In genomic region chr10:42952046-42952420, GRCm38 (mm10) we compare ENCODE assay signal across 13 mouse cellular contexts.
A peak's percentile ranks its signal among the peaks of the same experiment; 100 is the strongest.
DNase-seq lines count a peak whose midpoint lies in the region; ATAC-seq and TF ChIP-seq lines count a peak whose summit lies in the region.
"Had no signal": no experiment of that assay in that cellular context is flagged by ENCODE, and none has a peak within 500 bp of the region (broad histone marks: within the 10 kb centered on the region; RNA-seq: fewer than 3 reads in every experiment).

No protein-coding gene starts in this region.

- TF ChIP-seq CTCF in hindbrain, postnatal 0 days (IDR thresholded peaks at IDR 0.05; ENCODE audit: low read depth): no peak
- no peak for TF ChIP-seq CTCF in cerebellum, adult 2 months (IDR thresholded peaks at IDR 0.05; ENCODE audit: borderline replicate concordance, insufficient read depth, low read depth, low read length)

- no peaks in the 10 kb centered on the region for H3K9me3 ChIP-seq in hindbrain, embryonic 11.5 days (ENCODE audit: control insufficient read depth, low read length)
- no peaks in the 10 kb centered on the region for H3K9me3 ChIP-seq in hindbrain, postnatal 0 days (ENCODE audit: low read length)
- H3K9me3 ChIP-seq: forebrain, embryonic 13.5 days; neural tube, embryonic 12.5 days had no signal

- H3K4me3 ChIP-seq in hindbrain, embryonic 11.5 days (ENCODE audit: low read depth, low read length): no peak overlapping the region
- no peak overlapping the region for H3K4me3 ChIP-seq in hindbrain, postnatal 0 days (ENCODE audit: low read length)
- H3K4me3 ChIP-seq in cerebellum, adult 2 months (replicated peaks; ENCODE audit: insufficient read depth, low read depth, low read length): no peak overlapping the region
- H3K4me3 ChIP-seq: forebrain, embryonic 13.5 days; midbrain, embryonic 12.5 days; neural tube, embryonic 12.5 days had no signal

- H3K27ac ChIP-seq in hindbrain, embryonic 11.5 days (ENCODE audit: low read depth, low read length): peak overlapping the region; percentile 60
- no peak overlapping the region for H3K27ac ChIP-seq in hindbrain, postnatal 0 days
- no peak overlapping the region for H3K27ac ChIP-seq in cerebellum, adult 2 months (ENCODE audit: insufficient read depth, low read length)
- H3K27ac ChIP-seq: forebrain, embryonic 13.5 days; midbrain, embryonic 12.5 days; neural tube, embryonic 12.5 days had no signal

- H3K4me1 ChIP-seq in hindbrain, embryonic 11.5 days (replicated peaks; ENCODE audit: control insufficient read depth, insufficient read depth, low read length): peaks cover 2% of the 10 kb centered on the region; the same call in 1 of the 2 replicates
- no peaks in the 10 kb centered on the region for H3K4me1 ChIP-seq in hindbrain, postnatal 0 days (ENCODE audit: insufficient read depth, low read length)
- no peaks in the 10 kb centered on the region for H3K4me1 ChIP-seq in cerebellum, adult 2 months (ENCODE audit: control insufficient read depth, insufficient read depth, low read length)

- 58% methylated on average over 9 of the region's 9 CpGs for WGBS in hindbrain, embryonic 11.5 days
- WGBS in hindbrain, postnatal 0 days: 69% methylated on average over 9 of the region's 9 CpGs
- WGBS in cerebellum, adult 2 months: 81% methylated on average over 9 of the region's 9 CpGs

- no peaks in the 10 kb centered on the region for H3K36me3 ChIP-seq in hindbrain, embryonic 11.5 days (ENCODE audit: control insufficient read depth, insufficient read depth, low read length)
- no peaks in the 10 kb centered on the region for H3K36me3 ChIP-seq in hindbrain, postnatal 0 days (ENCODE audit: insufficient read depth, low read length)
- H3K36me3 ChIP-seq: midbrain, embryonic 12.5 days; neural tube, embryonic 12.5 days had no signal

- TF ChIP-seq POLR2A in cerebellum, adult 2 months (IDR thresholded peaks at IDR 0.05; ENCODE audit: borderline replicate concordance, insufficient read depth, low read length): no peak

- no peak for ATAC-seq in hindbrain, embryonic 11.5 days (ENCODE audit: low FRiP score)
- ATAC-seq in hindbrain, postnatal 0 days: no peak
- no peak for ATAC-seq in monocyte, adult 5-6 weeks (replicated peaks; ENCODE audit: insufficient number of reproducible peaks, low FRiP score, low TSS enrichment, poor library complexity, severe bottlenecking)
- ATAC-seq: CD4-positive, CD25-positive, alpha-beta regulatory T cell, adult 4 months; forebrain, embryonic 13.5 days; intestine, embryonic 16.5 days had no signal

- no peak for DNase-seq in hindbrain, embryonic 11.5 days (ENCODE audit: low spot score)
- DNase-seq in hindbrain, postnatal 0 days (ENCODE audit: low spot score): no peak
- peak; percentile 58 for DNase-seq in 416B (ENCODE audit: low read depth)
- peak; percentile 78 for DNase-seq in adrenal gland, postnatal 14 days
- DNase-seq in kidney, adult 9 months: peak; percentile 48
- no peak for DNase-seq in B cell, adult 2 months
- DNase-seq in cerebellum, adult 2 months: no peak

- no peak overlapping the region for H3K9ac ChIP-seq in hindbrain, embryonic 11.5 days (ENCODE audit: low read depth, low read length)
- H3K9ac ChIP-seq in hindbrain, postnatal 0 days (replicated peaks; ENCODE audit: low read length): no peak overlapping the region
- H3K9ac ChIP-seq: forebrain, embryonic 13.5 days; midbrain, embryonic 12.5 days; neural tube, embryonic 12.5 days had no signal

- H3K27me3 ChIP-seq in hindbrain, embryonic 11.5 days (ENCODE audit: control insufficient read depth, insufficient read depth, low read length): no peaks in the 10 kb centered on the region
- H3K27me3 ChIP-seq in hindbrain, postnatal 0 days (ENCODE audit: insufficient read depth, low read length): no peaks in the 10 kb centered on the region
- no peaks in the 10 kb centered on the region for H3K27me3 ChIP-seq in cerebellum, adult 2 months (ENCODE audit: control insufficient read depth, insufficient read depth, low read length)

- H3K4me2 ChIP-seq in hindbrain, embryonic 11.5 days (replicated peaks; ENCODE audit: low read depth, low read length): no peak overlapping the region
- no peak overlapping the region for H3K4me2 ChIP-seq in hindbrain, postnatal 0 days (ENCODE audit: low read depth, low read length)
- H3K4me2 ChIP-seq: forebrain, embryonic 13.5 days; midbrain, embryonic 12.5 days; neural tube, embryonic 12.5 days had no signal

Comparison
In these comparisons a context has a peak if more than half of its experiments do, and no peak if none do; other contexts are left out.
1. DNase-seq: peak in 416B (single experiment), adrenal gland, postnatal 14 days (single experiment) and kidney, adult 9 months (single experiment); none in hindbrain, embryonic 11.5 days (single experiment), hindbrain, postnatal 0 days (single experiment), B cell, adult 2 months (0 of 2) and cerebellum, adult 2 months (0 of 2).